Mouse (Mus musculus) liver, postnatal 0 days (tissue): ENCODE data around the gene Cdc25a.

Experiments used
- CTCF ChIP-seq: sonication (generic); IDR thresholded peaks from 2 replicates; pipeline ENCODE4 v1.5.1; 2016; ENCODE audit warnings: antibody characterized with exemption, low read depth
- EP300 ChIP-seq: IDR thresholded peaks from 2 replicates; pipeline ENCODE4 v1.6.1; 2016; ENCODE audit warnings: antibody characterized with exemption, low read depth, mild to moderate bottlenecking

GRCm38 (mm10) chr9:109854341-109854740 is 21.0 kb upstream of the Cdc25a start:
- TF ChIP-seq CTCF (no peak), EP300 (no peak)
